Mouse (Mus musculus) kidney, postnatal 14 days (tissue): ENCODE data around the gene Capn10.
A peak's percentile ranks its signal among the peaks of the same experiment; 100 is the strongest.
"Not testable (repeated sequence)": the region's sequence is repeated elsewhere in the genome, so short reads cannot be mapped to it uniquely, and the experiment has no call there.

Experiments used
- DNase-seq: peaks from one replicate; pipeline ENCODE4 v3.0.0; 2022; ENCODE audit warnings: mixed read lengths

Capn10 gene

GRCm38 (mm10) chr1:92920474-92921200, 13.5 kb upstream of the Capn10 start:
- no peak for DNase-seq

DNA sequence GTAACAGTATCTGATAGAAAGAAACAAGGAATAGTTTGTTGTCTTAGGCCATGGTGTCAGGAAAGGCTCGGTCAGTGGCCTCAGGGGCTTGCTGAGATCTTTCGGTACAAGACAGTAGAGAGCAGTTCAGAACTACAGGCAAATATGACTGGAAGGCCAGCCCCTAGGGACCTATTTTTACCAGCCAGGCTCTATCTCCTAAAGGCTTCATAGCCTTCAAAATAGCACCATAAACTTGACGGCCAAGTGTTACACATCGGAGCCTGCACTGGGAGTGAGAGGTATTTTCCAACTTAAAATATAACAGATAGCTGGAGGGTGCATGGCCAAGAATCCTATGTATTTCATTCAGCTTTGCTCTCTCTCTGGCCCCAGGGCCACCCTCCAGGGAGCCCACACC, 12.7 kb upstream of the Capn10 start:
- DNase-seq: no peak

- peak; percentile 71 for DNase-seq
Measured at GRCm38 (mm10) chr1:92930171-92930706, 3.9 kb upstream of the Capn10 start.

DNA sequence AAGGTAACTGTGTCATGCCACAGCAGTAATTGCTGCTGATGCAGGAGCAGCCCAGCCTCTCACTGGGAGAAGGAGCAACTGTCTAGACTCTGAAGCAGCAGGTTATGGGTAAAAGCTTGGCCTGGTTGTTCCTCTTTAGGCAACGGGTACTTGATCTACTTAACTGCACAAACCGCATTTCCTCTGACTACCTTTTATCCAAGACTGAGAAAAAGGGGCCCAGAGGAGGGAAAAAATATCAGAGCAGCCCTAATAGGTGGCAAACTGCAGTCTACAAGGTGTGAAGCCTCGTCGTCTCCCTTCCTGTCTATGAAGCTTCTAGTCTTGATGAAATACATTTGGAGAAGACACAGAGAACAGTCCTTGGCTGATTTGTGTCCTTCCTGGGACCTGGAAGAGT, 565 bp upstream of the Capn10 start:
- no peak for DNase-seq

DNA sequence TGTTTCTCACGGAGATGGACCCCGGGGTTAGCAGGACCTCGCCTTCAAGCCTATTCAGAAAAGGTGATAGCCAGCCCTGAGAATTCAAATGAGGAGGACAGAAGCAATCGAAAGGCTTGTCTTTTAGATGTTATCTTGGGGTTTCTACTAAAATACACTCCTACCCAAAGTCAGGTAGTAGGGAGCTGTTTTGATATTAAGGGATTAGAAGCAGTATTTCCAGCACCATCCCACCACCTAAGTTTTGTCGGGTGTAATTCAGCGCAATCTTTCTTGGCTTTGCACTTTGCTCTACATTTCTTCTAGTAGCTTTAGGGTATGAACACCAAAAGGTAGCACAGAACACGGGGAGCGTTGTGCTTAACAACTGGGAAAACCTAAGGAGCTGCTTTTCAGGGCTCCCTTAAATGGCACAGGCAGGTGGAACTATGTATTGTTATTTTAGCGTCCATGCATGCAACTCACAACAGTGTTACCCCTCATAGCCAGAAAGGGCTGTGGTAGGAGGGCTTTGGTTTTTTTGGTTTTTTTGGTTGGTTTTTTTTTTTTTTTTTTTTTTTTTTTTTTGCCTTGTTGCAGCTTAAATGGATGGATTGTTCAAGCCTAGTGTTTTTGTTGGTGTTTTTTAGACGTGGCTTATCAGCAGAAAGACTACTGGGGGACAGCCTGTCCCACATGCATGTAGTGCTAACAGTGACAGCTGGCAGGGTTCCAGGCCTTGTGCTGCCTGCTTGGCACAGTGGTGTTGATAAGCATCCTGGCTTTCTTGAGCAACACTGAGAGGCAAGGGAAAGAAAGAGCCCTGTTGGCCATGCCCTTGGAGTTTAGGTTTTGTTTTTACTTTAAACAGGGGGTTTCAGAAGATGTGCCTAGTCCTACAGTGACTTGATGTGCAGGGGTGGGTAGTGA, 1.1 kb downstream of the Capn10 start:
- DNase-seq: peak; percentile 58

DNA sequence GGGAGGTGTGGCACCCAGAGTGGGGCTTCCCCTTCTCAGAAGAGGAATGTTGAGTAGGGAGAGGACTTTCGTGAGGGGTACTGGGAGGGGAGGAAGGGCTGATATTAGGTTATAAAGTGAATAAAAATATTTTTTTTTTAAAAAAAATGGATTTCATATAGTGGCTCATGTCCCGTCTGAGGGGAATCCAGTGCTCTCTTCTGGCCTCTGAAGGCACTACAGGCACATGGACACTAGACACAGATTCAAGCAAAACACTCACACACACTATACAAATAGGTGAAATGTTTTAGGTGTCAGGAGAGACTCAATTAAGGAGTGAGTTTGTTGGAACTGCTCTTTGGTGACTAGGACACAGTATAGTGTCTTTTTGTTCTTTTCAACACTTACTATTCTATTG, 1.8 kb downstream of the Capn10 start:
- DNase-seq: no peak

DNA sequence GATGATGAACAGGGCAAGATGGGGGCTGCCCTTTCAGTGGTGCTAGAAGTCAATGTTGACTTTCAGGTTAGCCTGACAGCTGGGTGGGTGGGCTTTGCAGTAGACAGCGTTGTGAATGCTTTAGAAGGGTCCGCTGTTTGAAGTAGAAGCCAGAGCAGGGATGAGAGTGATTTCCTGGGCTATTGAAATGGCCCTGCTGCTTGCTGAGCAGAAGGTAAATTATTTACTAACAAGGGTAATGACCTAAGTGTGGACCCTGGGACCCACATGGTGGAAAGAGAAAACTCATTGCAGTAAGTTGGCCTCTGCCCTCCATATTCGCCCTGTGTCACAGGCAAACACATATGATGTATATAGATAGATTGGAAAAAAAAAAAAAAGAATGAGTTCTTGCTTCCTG, 2.3 kb downstream of the Capn10 start:
- peak; percentile 50 for DNase-seq

DNA sequence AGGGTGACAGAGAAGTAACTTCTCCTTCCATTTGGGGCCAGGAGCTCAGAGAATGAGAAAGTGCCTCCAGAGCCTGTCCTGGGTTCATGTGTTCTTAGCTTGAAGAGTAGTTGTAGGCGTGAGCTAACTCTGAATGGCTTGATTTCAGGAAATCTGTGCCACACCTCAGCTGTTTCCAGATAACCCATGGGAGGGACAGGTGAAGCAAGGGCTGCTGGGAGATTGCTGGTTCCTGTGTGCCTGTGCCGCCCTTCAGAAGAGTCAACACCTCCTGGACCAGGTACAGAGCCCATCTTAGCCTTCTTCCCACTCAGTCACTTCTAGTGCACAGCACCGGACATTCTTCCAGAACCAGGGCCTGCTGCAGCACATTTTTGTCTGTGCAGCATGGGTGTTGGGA, 3.6 kb downstream of the Capn10 start:
- no peak for DNase-seq

GRCm38 (mm10) chr1:92939746-92940145, 5.6 kb downstream of the Capn10 start:
- DNase-seq: no peak

- DNase-seq: no peak
Measured at GRCm38 (mm10) chr1:92943219-92943989, 9.2 kb downstream of the Capn10 start.

DNA sequence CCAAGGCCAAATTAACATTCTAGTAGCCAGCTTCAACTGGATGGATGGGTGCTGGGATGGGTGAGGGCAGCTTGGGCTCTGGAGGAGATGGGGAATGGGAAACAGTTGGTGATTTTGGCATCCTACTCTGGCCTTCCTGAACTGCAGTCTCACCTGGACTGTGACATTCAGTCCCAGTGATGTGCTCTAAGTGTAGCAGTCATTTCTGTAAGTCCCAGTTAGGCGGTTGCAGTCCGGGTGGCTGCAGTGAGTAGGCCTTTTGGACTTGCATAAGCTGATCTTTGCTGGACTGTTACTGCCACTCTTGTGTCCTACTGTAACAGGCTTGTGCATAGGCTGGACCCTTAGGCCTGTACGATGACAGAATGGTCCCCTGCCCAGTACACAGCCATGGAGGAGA, 13.8 kb downstream of the Capn10 start:
- DNase-seq: no peak

DNA sequence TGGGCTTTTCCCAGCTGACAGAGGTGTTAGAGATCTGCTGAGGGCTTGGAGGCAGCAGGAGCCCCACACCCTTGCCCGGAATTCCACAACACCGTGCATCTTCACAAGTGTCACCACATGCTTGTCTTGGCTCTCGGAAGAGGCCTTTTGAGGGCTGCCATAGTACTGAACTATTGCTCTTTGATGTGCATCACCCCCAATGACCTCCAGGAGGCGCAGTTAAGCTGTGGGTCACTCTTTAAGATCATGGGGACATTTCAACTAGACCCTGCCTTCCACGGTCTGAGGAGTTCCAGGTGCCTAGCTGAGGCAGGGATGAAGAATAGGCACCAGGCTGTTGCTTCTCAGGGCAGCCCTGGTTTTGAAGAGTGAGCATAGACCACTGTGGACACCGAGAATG, 15.2 kb downstream of the Capn10 start:
- no peak for DNase-seq

GRCm38 (mm10) chr1:92950607-92951006, 16.4 kb downstream of the Capn10 start, which contains the start of gene Gpr35:
Gene Gpr35 (plus strand): TSS chr1:92950865.
- no peak for DNase-seq

GRCm38 (mm10) chr1:92953641-92954040, 19.5 kb downstream of the Capn10 start:
- DNase-seq: no peak

DNA sequence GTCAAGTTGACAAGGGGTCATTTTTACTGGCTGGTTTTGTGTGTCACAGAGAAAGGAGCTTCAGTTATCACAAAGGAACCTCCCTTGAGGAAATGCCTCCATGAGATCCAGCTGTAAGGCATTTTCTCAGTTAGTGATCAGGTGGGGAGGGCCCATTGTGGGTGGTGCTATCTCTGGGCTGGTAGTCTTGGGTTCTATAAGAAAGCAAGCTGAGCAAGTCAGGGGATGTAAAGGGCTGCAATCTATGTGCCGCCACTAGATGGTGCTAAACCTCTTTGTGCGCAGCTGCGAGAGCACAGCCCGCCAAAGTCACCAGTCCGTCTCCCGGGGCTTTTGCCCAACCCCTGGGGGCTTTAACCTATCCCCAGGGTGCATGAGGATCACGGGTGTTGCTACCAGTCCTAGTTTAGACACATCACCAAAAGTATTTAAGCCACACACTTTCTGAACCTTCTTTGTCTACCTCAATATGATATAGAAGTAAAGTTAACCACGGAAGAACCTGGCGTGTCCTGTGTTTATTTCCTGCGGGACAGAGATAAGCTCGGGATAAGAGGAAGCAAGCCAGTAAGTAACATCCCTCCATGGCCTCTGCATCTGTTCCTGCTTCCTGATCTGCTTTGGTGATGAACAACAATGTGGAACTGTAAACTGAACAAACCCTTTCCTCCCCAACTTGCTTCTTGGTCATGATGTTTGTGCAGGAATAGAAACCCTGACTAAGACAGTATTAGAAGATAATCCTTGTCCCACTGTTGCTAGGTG, 22.6 kb downstream of the Capn10 start:
- DNase-seq: peak; percentile 81

- DNase-seq: no peak
Measured at GRCm38 (mm10) chr1:92958999-92959398, 24.8 kb downstream of the Capn10 start.

DNA sequence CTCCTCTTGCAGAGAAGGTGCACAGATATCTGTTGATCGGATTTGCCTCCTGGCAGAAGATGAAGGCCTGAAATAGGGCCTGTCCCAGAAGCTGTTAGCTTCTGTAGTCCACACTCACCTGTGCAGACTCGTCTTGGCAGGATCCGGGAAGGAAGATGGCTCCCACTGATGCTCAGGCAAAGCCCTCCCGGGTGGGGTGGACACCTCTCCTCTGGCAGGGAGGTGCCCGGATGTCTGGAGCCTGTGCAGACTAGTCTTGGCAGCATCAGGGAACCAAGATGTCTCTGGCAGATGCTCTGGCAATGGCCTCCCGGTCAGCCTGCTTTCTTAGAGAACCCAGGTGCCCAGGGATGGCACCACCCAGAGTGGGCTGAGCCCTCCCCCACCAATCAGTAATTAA, 36.6 kb downstream of the Capn10 start:
- not testable (repeated sequence) for DNase-seq

GRCm38 (mm10) chr1:92971879-92972795, 38.0 kb downstream of the Capn10 start:
- no peak for DNase-seq

- DNase-seq: peak; percentile 49
Measured at GRCm38 (mm10) chr1:92972854-92973253, 38.7 kb downstream of the Capn10 start.

DNA sequence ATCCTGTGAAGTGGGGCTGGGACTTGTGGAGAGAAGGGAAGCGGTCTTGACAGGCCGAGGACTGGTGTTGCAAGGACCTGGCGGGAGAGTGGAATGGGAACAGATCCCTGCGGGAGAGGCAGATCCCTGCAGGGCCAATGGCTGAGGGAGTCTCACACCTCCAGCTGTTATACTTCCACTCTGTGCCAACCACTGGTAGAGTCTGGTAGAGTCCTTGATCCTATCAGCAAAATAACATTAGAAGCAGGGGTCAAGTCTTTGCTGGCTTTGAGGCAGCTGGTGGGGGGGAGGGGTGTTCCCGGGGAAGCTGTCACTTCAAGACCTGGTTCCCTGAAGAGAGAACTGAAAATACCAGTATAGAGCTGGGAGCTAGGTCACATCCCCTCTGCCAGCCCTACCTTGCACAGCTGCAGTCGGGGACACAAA, 42.0 kb downstream of the Capn10 start:
- no peak for DNase-seq

- no peak for DNase-seq
Measured at GRCm38 (mm10) chr1:92978645-92979044, 44.5 kb downstream of the Capn10 start.
